Mouse (Mus musculus): ENCODE data around the gene Zbtb21.

GRCm38 (mm10) chr16:97996616-97997382 is 34.4 kb upstream of the Zbtb21 start, which contains the start of gene B230307C23Rik:
- TF ChIP-seq MAFK (IDR thresholded peaks at IDR 0.05; ENCODE audit: insufficient read depth, low read depth, low read length), result no peak
- no peak for TF ChIP-seq ZC3H11A (IDR thresholded peaks at IDR 0.05; ENCODE audit: borderline replicate concordance, low read depth, low read length)
- TF ChIP-seq ZNF384 (IDR thresholded peaks at IDR 0.05; ENCODE audit: low read depth, low read length), result no peak
- no peak for TF ChIP-seq CHD2 (IDR thresholded peaks at IDR 0.05; ENCODE audit: low read depth, low read length)

All from ES-E14 (cell line).